Mouse (Mus musculus) limb, embryonic 14.5 days (tissue): Measurements from ENCODE around the gene Chd9. TPM values are rescaled to one million over a fixed set of nuclear protein-coding genes. Genes with fewer than 3 reads are reported as not detected.

Experiments
- ATAC-seq: fragments of 200-750 bp; cut with Nextera tagmentation; 2 replicates; pipeline ENCODE4 v1.8.0; 2017; ENCODE audit warnings: low read depth, moderate number of reproducible peaks, moderate TSS enrichment; ENCODE audit not compliant: low FRiP score
- DNase-seq: peaks from one replicate; pipeline ENCODE4 v3.0.0-alpha.2; 2015; ENCODE audit warnings: low spot score
- H3K27ac ChIP-seq: fragments of 300-500 bp; sonication (generic); replicated peaks from 2 replicates; pipeline ENCODE4 v1.5.1; 2014; ENCODE audit warnings: low read depth, mild to moderate bottlenecking, low read length, moderate library complexity, mixed read lengths
- H3K27me3 ChIP-seq: fragments of 300-500 bp; sonication (generic); 2 replicates; pipeline ENCODE4 v1.6.1; 2014; ENCODE audit warnings: low read length, mixed read lengths; ENCODE audit not compliant: control insufficient read depth, insufficient read depth
- H3K36me3 ChIP-seq: fragments of 300-500 bp; sonication (generic); 2 replicates; pipeline ENCODE4 v1.6.1; 2014; ENCODE audit warnings: mild to moderate bottlenecking, low read length, moderate library complexity, mixed read lengths; ENCODE audit not compliant: control insufficient read depth, insufficient read depth
- H3K4me1 ChIP-seq: fragments of 300-500 bp; sonication (generic); 2 replicates; pipeline ENCODE4 v1.6.1; 2014; ENCODE audit warnings: antibody characterized with exemption, low read length, mixed read lengths; ENCODE audit not compliant: control insufficient read depth, insufficient read depth
- H3K4me2 ChIP-seq: fragments of 300-500 bp; sonication (generic); replicated peaks from 2 replicates; pipeline ENCODE4 v1.6.1; 2014; ENCODE audit warnings: low read depth, mild to moderate bottlenecking, low read length, moderate library complexity; ENCODE audit not compliant: severe bottlenecking
- H3K4me3 ChIP-seq: fragments of 300-500 bp; sonication (generic); replicated peaks from 2 replicates; pipeline ENCODE4 v1.5.1; 2014; ENCODE audit warnings: low read length
- H3K9ac ChIP-seq: fragments of 300-500 bp; sonication (generic); 2 replicates; pipeline ENCODE4 v1.6.1; 2014; ENCODE audit warnings: mild to moderate bottlenecking, low read depth, low read length, moderate library complexity; ENCODE audit not compliant: severe bottlenecking
- H3K9me3 ChIP-seq: fragments of 300-500 bp; sonication (generic); 2 replicates; pipeline ENCODE4 v1.6.1; 2016; ENCODE audit warnings: low read length; ENCODE audit not compliant: control insufficient read depth
- POLR2A ChIP-seq: fragments of 200-500 bp; IDR thresholded peaks from 2 replicates; pipeline ENCODE4 v1.8.0; 2012; ENCODE audit warnings: inconsistent platforms, mild to moderate bottlenecking, moderate library complexity, borderline replicate concordance; ENCODE audit not compliant: insufficient read depth, insufficient read length; ENCODE audit errors: extremely low read depth
- WGBS: fragments of 180-500 bp; shearing (Covaris S2); extraction: QIAGEN DNeasy Blood & Tissue Kit; methylation state at CpG from one replicate; pipeline ENCODE4 v1.1.7; 2014; 5-methylcytosine and 5-hydroxymethylcytosine counted together
- polyA plus RNA-seq, 2 experiments: library from polyadenylated mRNA; depleted of rRNA in 1 of 2; stranded (reverse) in 1 of 2; unstranded in 1 of 2; fragments of >200 nt; fragmentation: Nextera tagmentation in 1 of 2; extraction: Ambion mirVana in 1 of 2; gene quantifications; 2 replicates each; pipeline versions ENCODE4 v1.2.1 to v1.2.3; 2012 to 2014

Gene Chd9
- polyA plus RNA-seq, 2 experiments, result 97.2 to 143 TPM

DNA sequence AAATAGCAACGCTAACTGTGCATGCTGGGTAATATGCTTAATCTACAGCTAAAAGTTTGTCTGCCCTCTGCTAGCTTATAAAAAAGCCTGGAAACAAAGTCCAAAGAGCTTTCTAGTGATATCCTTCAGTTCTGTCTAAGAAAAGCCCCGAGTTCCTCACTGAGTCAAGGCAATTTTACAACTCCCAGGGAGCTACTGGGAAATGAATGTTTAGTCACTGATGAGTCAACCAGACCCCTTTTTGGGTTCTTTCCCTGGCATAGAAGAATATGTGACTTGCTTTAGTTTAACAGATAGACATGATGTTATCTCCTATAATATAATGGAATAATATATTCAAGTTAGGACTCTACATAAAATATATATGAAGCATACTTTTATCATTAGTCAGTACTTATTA lies 73.8 kb downstream of the Chd9 start:
- H3K27ac ChIP-seq, result no peak overlapping the region
- H3K9ac ChIP-seq, result no peak overlapping the region
- no peaks in the 10 kb centered on the region for H3K4me1 ChIP-seq
- WGBS, result 66% methylated on average over 2 of the region's 2 CpGs
- H3K4me2 ChIP-seq, result no peak overlapping the region
- no peaks in the 10 kb centered on the region for H3K9me3 ChIP-seq
- H3K4me3 ChIP-seq, result no peak overlapping the region
- H3K27me3 ChIP-seq, result no peaks in the 10 kb centered on the region
- no peak for TF ChIP-seq POLR2A
- no peaks in the 10 kb centered on the region for H3K36me3 ChIP-seq
- DNase-seq, result no peak
- no peak for ATAC-seq

DNA sequence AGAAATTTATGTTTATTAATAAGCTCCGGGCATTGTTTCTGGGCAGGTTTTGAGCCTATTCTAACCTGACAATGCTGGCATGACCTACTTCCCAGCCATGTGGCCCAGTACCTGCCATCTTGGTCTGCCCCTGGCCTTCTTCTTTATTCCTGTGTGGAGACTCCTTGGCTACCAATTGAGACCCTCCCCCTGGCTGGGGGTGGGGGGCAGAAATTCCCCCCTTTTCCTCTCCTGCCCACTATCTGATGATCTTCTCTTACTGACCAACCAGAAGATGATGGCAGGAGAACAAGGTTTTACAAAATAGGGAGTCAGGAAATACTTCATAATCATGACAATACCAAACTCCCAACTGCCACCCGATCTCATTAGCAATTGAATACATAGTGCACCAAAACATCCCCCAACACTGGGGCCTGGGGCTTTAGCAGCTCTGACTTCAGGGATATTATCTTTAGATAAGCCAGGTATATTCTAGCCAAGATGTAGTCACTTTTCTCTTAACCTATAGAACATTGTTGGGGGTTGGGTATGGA lies 76.1 kb downstream of the Chd9 start:
- DNase-seq (no peak), ATAC-seq (no peak)
- H3K4me2 ChIP-seq, result no peak overlapping the region
- TF ChIP-seq POLR2A, result no peak
- no peaks in the 10 kb centered on the region for H3K9me3 ChIP-seq
- H3K4me1 ChIP-seq, result no peaks in the 10 kb centered on the region
- no peak overlapping the region for H3K27ac ChIP-seq
- no peak overlapping the region for H3K4me3 ChIP-seq
- no peaks in the 10 kb centered on the region for H3K27me3 ChIP-seq
- H3K9ac ChIP-seq, result no peak overlapping the region
- 89% methylated on average over 2 of the region's 2 CpGs for WGBS
- no peaks in the 10 kb centered on the region for H3K36me3 ChIP-seq

DNA sequence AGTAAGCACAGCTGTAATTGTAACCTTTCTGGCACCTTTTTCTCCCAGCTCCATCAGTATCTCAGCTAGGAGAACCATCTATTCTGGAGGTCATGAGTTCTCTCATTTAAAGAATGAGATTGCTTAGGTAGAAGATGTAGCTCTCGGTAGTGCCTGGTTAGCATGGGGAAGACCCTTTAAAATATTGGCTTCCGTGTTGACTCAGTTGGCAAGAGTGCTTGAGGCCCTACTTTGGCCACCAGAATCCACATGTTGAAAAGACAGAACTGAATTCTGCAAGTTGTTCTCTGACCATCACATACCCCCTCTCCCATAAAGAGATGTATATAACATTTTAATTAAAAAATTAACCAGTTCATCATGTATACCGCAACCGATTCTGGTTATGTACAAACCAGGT lies 78.8 kb downstream of the Chd9 start:
- peak overlapping the region; percentile 63; the same call in 1 of the 2 replicates for H3K4me2 ChIP-seq
- no peak overlapping the region for H3K4me3 ChIP-seq
- no peaks in the 10 kb centered on the region for H3K36me3 ChIP-seq
- WGBS, result 89% methylated on average over 4 of the region's 4 CpGs
- H3K27ac ChIP-seq, result no peak overlapping the region
- H3K9ac ChIP-seq, result no peak overlapping the region
- no peak for TF ChIP-seq POLR2A
- no peaks in the 10 kb centered on the region for H3K9me3 ChIP-seq
- H3K4me1 ChIP-seq, result peaks cover 4% of the 10 kb centered on the region
- DNase-seq (no peak), ATAC-seq (no peak)
- no peaks in the 10 kb centered on the region for H3K27me3 ChIP-seq

DNA sequence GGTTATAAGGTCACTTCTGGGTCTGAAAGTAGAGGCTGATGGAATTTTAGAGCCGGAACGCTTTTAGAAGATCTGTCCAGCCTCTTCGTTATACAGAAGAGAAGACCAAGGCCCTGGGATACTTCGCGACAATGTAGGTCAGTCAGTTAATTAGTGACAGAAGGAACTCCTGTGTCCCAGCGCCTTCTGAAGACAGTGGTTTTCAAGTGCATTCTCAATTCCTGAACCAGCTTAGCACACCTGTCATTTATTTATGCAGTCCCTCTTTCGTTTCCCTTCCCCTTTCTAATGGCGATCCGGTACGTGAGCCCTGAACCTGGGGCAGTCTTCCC lies 79.3 kb downstream of the Chd9 start:
- 21% methylated on average over 10 of the region's 10 CpGs for WGBS
- Histone ChIP-seq H3K4me2 (peak overlapping the region; percentile 63), H3K4me3 (peak overlapping the region; percentile 74), H3K9ac (peak overlapping the region; percentile 75), H3K9me3 (no peaks in the 10 kb centered on the region), H3K36me3 (no peaks in the 10 kb centered on the region), H3K27me3 (no peaks in the 10 kb centered on the region), H3K4me1 (peaks cover 4% of the 10 kb centered on the region), H3K27ac (peak overlapping the region; percentile 73; the same call in 1 of the 2 replicates)
- ATAC-seq, result no peak
- TF ChIP-seq POLR2A, result no peak
- no peak for DNase-seq

DNA sequence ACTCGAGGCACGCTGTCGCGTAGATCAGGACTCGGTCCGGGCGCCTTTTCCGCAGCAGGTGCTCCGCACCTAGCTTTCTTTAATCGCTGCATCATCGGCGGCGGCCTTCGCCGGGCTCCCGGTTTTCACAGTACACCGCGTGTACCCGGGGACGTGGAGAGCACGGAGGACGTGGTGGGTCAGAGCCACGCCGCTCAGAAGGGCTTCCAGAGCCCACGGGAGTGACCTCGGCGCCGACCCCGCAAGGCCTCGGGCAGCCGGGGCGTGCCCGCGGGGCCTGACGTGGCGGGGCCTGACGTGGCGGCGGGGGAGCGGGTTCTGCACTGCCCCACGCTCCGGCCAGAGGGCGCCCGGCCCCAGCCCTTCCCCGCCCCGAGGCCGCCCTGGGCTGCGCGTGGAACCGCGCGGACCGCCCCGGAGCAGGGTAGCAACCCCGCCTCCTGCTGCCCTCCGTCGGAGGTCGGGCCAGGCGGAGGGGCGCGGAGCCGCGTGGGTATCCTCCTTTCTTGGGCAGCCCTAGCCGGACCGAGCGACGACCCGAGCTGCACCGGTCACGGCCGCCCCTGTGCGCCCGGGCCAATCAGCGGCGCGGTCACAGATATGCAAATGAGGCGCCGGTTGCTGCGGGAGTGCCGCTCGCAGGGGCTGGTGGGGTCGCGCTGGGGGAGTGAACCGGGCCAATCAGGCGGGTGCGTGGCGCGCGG lies 79.8 kb downstream of the Chd9 start:
- H3K27ac ChIP-seq, result peak overlapping the region; percentile 73

More for the DNA sequence above, 79.8 kb downstream of the Chd9 start:
- Histone ChIP-seq H3K4me1 (peaks cover 4% of the 10 kb centered on the region), H3K36me3 (no peaks in the 10 kb centered on the region), H3K9ac (peak overlapping the region; percentile 75), H3K4me2 (peak overlapping the region; percentile 63), H3K9me3 (no peaks in the 10 kb centered on the region), H3K4me3 (peak overlapping the region; percentile 74), H3K27me3 (no peaks in the 10 kb centered on the region)
- ATAC-seq, result peak; percentile 98
- WGBS, result under 1% methylated on average over 76 of the region's 89 CpGs
- TF ChIP-seq POLR2A, result no peak
- peak; percentile 89 for DNase-seq
